Mouse (Mus musculus): ENCODE measurements at regions not wholly inside any gene's neighbourhood (a gene's known extent, or its start where the extent isn't known, plus 50 kb on each side); places are given as distances from the start of the nearest gene placed in this dataset.

DNA sequence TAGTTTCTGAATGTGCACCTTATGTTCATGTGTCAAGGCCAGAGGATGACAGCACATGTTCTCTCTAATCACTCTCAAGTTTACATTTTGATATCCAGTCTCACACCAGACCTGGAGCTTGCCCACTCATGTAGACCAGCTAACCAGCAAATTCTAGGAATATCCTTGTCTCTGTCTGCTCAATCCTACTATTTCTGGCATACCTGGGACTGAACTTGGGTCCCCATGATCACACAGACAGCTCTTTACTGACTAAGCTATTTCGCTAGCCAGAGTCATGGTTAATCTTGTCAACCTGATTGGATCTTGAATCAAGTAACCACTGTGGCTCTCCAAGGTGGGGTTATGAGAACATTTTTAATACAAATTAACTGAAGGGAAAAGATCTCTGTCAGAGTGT is 625.9 kb upstream of the Klf6 start:
- Histone ChIP-seq H3K27ac (no peak overlapping the region), H3K9me3 (no peaks in the 10 kb centered on the region), H3K4me1 (replicated peaks) (no peaks in the 10 kb centered on the region), H3K4me3 (replicated peaks) (no peak overlapping the region), H3K27me3 (no peaks in the 10 kb centered on the region), H3K9ac (replicated peaks) (no peak overlapping the region), H3K36me3 (no peaks in the 10 kb centered on the region), H3K4me2 (replicated peaks) (no peak overlapping the region)
- WGBS = 100% methylated on average over 1 of the region's 1 CpGs
- no peak for ATAC-seq

- 90% methylated on average over 4 of the region's 4 CpGs for WGBS
- Histone ChIP-seq H3K4me3 (replicated peaks) (no peak overlapping the region), H3K4me1 (replicated peaks) (no peaks in the 10 kb centered on the region), H3K36me3 (no peaks in the 10 kb centered on the region), H3K9me3 (no peaks in the 10 kb centered on the region), H3K27me3 (no peaks in the 10 kb centered on the region), H3K27ac (no peak overlapping the region), H3K9ac (replicated peaks) (no peak overlapping the region), H3K4me2 (replicated peaks) (no peak overlapping the region)
- no peak for ATAC-seq
These were observed 620.7 kb upstream of the Klf6 start for GRCm38 (mm10) chr13:5240541-5240940.

DNA sequence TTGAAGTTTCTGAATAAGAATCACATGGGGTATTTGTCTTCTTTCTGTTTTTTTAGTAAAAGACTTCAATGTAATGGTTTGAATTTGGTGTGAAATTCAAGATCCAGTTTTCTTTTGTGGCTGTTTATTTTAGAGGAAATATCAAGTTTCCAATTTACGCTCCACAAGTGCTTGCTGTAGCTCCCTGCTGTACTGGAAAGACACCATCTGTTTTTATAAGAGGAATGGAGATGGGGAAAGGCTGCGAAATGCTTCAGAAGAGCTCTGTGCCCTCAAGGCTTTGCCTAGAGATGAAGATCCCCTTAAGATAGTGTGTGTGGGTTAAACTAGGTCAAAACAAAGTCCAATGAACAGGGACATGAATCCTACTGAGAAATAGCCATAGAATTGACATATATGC is 618.5 kb upstream of the Klf6 start:
- H3K4me1 ChIP-seq (replicated peaks) = no peaks in the 10 kb centered on the region
- 83% methylated on average over 2 of the region's 2 CpGs for WGBS
- H3K4me2 ChIP-seq (replicated peaks) = no peak overlapping the region
- no peak overlapping the region for H3K4me3 ChIP-seq (replicated peaks)
- no peaks in the 10 kb centered on the region for H3K9me3 ChIP-seq
- H3K27ac ChIP-seq = no peak overlapping the region
- no peaks in the 10 kb centered on the region for H3K27me3 ChIP-seq
- ATAC-seq = no peak
- no peaks in the 10 kb centered on the region for H3K36me3 ChIP-seq
- H3K9ac ChIP-seq (replicated peaks) = no peak overlapping the region

- ATAC-seq = no peak
- Histone ChIP-seq H3K4me3 (replicated peaks) (no peak overlapping the region), H3K9ac (replicated peaks) (no peak overlapping the region)
These were observed 612.5 kb upstream of the Klf6 start for GRCm38 (mm10) chr13:5248671-5249391.

GRCm38 (mm10) chr13:5257891-5258660 is 603.2 kb upstream of the Klf6 start:
- H3K27ac ChIP-seq = no peak overlapping the region
- no peaks in the 10 kb centered on the region for H3K36me3 ChIP-seq
- H3K9ac ChIP-seq (replicated peaks) = no peak overlapping the region
- H3K27me3 ChIP-seq = no peaks in the 10 kb centered on the region
- H3K4me1 ChIP-seq (replicated peaks) = no peaks in the 10 kb centered on the region
- ATAC-seq = no peak
- no peaks in the 10 kb centered on the region for H3K9me3 ChIP-seq
- H3K4me3 ChIP-seq (replicated peaks) = no peak overlapping the region
- H3K4me2 ChIP-seq (replicated peaks) = no peak overlapping the region
- 85% methylated on average over 6 of the region's 6 CpGs for WGBS

More at GRCm38 (mm10) chr13:5248671-5249391, 612.5 kb upstream of the Klf6 start:
- no peaks in the 10 kb centered on the region for H3K27me3 ChIP-seq
- H3K27ac ChIP-seq = no peak overlapping the region
- no peaks in the 10 kb centered on the region for H3K9me3 ChIP-seq
- H3K4me2 ChIP-seq (replicated peaks) = no peak overlapping the region
- 53% methylated on average over 3 of the region's 3 CpGs for WGBS
- no peaks in the 10 kb centered on the region for H3K36me3 ChIP-seq
- no peaks in the 10 kb centered on the region for H3K4me1 ChIP-seq (replicated peaks)

GRCm38 (mm10) chr13:5259760-5260159 is 601.5 kb upstream of the Klf6 start:
- H3K9me3 ChIP-seq = no peaks in the 10 kb centered on the region
- WGBS = 84% methylated on average over 3 of the region's 3 CpGs
- H3K9ac ChIP-seq (replicated peaks) = no peak overlapping the region
- H3K4me1 ChIP-seq (replicated peaks) = no peaks in the 10 kb centered on the region
- ATAC-seq = no peak
- H3K36me3 ChIP-seq = no peaks in the 10 kb centered on the region
- no peak overlapping the region for H3K27ac ChIP-seq
- no peak overlapping the region for H3K4me2 ChIP-seq (replicated peaks)
- no peaks in the 10 kb centered on the region for H3K27me3 ChIP-seq
- H3K4me3 ChIP-seq (replicated peaks) = no peak overlapping the region

DNA sequence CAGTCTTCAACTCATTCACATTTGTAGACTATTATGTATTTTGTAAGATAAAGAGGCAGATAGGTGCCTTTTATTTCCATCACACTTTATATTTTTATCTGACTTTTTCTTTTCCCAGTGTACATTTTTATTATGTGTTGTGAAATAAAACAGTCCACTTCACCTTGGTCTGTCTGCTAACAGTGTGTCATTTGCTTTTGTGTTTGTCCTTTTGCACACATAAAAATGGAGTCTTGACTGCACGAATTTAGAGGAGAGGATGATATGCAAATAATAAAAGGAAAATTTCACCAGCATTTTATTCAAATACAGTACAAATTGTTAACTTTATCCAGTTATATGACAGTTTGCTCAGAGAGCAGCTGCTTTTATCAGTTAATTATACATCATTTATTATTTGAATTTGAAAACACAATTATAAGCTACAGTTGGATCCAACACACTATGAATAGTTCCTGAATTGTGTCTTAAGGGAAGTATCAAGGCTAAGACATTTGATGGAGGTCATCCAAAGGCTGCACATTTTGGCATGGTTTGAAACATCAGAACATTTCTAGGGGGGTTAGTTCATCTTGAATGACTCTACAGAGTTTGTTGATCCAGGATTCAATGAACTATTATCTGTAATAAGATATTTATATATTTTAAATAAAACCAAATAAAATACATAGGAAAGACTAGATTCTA is 588.6 kb upstream of the Klf6 start:
- Histone ChIP-seq H3K9me3 (no peaks in the 10 kb centered on the region), H3K4me3 (replicated peaks) (no peak overlapping the region), H3K4me2 (replicated peaks) (no peak overlapping the region), H3K9ac (replicated peaks) (no peak overlapping the region), H3K4me1 (replicated peaks) (no peaks in the 10 kb centered on the region), H3K27ac (no peak overlapping the region), H3K36me3 (no peaks in the 10 kb centered on the region), H3K27me3 (no peaks in the 10 kb centered on the region)
- 66% methylated on average over 1 of the region's 1 CpGs for WGBS
- no peak for ATAC-seq

DNA sequence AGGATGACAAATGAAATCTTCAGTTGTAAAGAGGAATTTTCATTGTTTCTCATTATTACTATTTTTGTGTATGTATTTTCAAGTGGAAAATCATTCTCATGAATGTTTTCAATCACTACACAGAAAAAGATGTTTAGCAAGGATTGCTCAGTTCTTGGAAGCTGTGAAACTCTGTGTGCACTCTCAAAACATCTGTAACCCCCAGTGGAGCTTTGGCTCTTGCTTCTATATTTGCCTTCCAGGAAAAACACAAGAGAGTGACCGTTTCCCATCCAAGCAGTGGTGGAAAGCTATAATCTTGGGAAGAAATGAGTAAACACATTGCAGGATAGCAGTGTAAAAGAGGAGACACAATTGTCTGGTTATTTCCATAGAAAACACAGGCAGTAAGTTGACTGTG is 584.7 kb upstream of the Klf6 start:
- Histone ChIP-seq H3K9me3 (no peaks in the 10 kb centered on the region), H3K4me3 (replicated peaks) (no peak overlapping the region), H3K4me2 (replicated peaks) (no peak overlapping the region), H3K27ac (no peak overlapping the region), H3K9ac (replicated peaks) (no peak overlapping the region), H3K27me3 (no peaks in the 10 kb centered on the region), H3K36me3 (no peaks in the 10 kb centered on the region), H3K4me1 (replicated peaks) (no peaks in the 10 kb centered on the region)
- 65% methylated on average over 1 of the region's 1 CpGs for WGBS
- ATAC-seq = no peak

DNA sequence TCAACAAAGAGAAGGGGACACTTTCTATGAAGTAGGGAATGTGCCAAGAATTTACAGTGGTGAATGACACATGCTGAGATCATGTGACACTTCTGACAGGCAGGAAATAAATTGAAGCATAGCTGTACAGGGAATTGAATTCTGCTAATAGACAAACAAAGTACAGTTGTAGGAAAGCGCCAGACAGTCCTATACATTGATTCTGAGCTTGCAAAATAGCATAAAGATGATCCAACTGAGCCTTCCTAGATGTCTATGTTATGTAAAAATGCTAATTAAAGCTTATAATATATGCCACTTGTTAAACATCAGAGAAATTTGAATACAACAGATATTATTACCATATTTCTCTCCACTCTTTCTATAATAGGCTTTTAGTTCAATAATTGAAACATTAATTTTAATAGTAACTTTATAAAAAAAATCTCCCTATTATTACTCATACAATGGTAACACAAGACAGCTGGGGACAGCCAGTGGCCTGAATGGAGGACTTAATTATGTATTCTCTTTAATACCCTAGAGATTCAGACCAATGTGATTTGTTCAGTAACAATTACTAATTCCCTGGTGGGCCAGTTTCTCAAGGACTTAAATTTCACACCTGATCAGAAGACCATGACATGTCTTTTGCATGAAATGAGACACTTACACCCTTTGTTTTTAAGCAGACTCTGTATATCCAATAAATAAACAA is 571.4 kb upstream of the Klf6 start:
- H3K9ac ChIP-seq (replicated peaks) = no peak overlapping the region
- 70% methylated on average over 1 of the region's 1 CpGs for WGBS
- no peak overlapping the region for H3K4me2 ChIP-seq (replicated peaks)
- H3K27me3 ChIP-seq = no peaks in the 10 kb centered on the region
- H3K9me3 ChIP-seq = no peaks in the 10 kb centered on the region
- no peak overlapping the region for H3K4me3 ChIP-seq (replicated peaks)
- H3K36me3 ChIP-seq = no peaks in the 10 kb centered on the region
- no peaks in the 10 kb centered on the region for H3K4me1 ChIP-seq (replicated peaks)
- H3K27ac ChIP-seq = no peak overlapping the region
- peak; percentile 55 for ATAC-seq

DNA sequence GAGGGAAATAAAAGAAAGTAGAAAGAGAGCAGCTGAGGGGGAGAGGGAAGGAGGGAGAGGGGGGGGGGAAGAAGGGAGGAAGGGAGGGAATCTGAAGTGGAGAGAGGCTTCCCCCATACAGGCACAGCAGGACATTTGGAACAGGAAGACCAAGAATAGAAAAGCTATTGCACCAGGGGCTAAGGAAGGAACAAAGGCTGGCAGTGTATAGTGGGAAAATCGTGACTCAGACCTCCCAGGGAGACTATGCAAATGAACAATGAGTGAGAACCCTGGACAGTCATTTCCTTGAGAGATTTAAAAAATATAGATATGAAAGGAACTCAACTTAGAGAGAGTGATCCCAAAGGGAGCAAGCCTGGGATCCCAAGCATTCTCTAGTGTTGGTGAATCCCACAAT is 559.1 kb upstream of the Klf6 start:
- no peak overlapping the region for H3K27ac ChIP-seq
- no peak overlapping the region for H3K4me2 ChIP-seq (replicated peaks)
- no peak for ATAC-seq
- H3K4me3 ChIP-seq (replicated peaks) = no peak overlapping the region
- no peaks in the 10 kb centered on the region for H3K27me3 ChIP-seq
- H3K9me3 ChIP-seq = no peaks in the 10 kb centered on the region
- no peak overlapping the region for H3K9ac ChIP-seq (replicated peaks)
- 3% methylated on average over 1 of the region's 1 CpGs for WGBS
- H3K4me1 ChIP-seq (replicated peaks) = peaks cover 3% of the 10 kb centered on the region; the same call in 1 of the 2 replicates
- H3K36me3 ChIP-seq = no peaks in the 10 kb centered on the region

GRCm38 (mm10) chr13:5306688-5307087 is 554.6 kb upstream of the Klf6 start:
- no peaks in the 10 kb centered on the region for H3K36me3 ChIP-seq
- no peak overlapping the region for H3K9ac ChIP-seq (replicated peaks)
- no peaks in the 10 kb centered on the region for H3K27me3 ChIP-seq
- H3K9me3 ChIP-seq = no peaks in the 10 kb centered on the region
- no peak for ATAC-seq
- no peak overlapping the region for H3K27ac ChIP-seq
- WGBS = 86% methylated on average over 4 of the region's 4 CpGs
- H3K4me3 ChIP-seq (replicated peaks) = no peak overlapping the region
- peaks cover 3% of the 10 kb centered on the region; the same call in 1 of the 2 replicates for H3K4me1 ChIP-seq (replicated peaks)
- no peak overlapping the region for H3K4me2 ChIP-seq (replicated peaks)

DNA sequence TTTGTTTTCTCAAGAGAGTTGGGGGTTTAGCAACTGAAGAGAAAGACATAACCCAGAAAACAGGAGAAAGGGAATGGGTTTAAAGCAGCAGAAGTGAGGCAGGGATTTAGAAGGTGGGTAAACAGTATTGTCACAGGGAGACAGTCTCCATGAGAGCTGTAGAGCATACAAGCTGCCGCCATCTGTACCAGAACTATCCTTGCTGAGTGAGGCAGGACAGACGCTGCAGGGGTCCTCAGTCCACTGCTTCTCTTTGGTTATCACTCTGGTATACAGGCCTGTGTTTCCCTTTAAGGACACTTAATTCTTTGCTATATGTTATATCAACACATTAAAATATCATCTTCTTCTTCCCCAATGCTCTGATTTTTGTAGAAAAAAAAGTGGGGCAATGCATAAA is 548.0 kb upstream of the Klf6 start:
- Histone ChIP-seq H3K36me3 (no peaks in the 10 kb centered on the region), H3K4me1 (replicated peaks) (0 out of 2 replicates have a peak, but pooled peaks cover 3% of the 10 kb centered on the region), H3K4me2 (replicated peaks) (no peak overlapping the region), H3K9ac (replicated peaks) (no peak overlapping the region), H3K9me3 (no peaks in the 10 kb centered on the region), H3K27me3 (no peaks in the 10 kb centered on the region), H3K27ac (no peak overlapping the region), H3K4me3 (replicated peaks) (no peak overlapping the region)
- no peak for ATAC-seq
- WGBS = 47% methylated on average over 2 of the region's 2 CpGs
